ENCODE assay signal across 10 mouse cellular contexts in the genomic region with DNA sequence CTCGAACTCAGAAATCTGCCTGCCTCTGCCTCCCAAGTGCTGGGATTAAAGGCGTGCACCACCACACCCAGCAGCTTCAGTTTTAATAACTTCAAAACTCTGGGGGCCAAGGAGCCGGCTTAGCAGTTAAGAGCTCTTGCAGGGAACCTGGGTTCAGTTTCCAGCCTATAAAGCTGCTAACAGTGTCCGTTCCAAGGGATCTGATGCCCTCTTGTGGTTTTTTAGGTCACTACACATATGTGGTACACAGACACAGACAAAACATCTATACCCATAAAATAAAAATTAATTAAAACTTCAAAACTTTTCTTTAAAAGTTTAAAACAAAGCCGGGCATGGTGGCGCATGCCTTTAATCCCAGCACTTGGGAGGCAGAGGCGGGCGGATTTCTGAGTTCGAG. TPM values are rescaled to one million over a fixed set of nuclear protein-coding genes. Genes with fewer than 3 reads are reported as not detected.
DNase-seq lines count a peak whose midpoint lies in the region; ATAC-seq and TF ChIP-seq lines count a peak whose summit lies in the region.
"Had no signal": no experiment of that assay in that cellular context is flagged by ENCODE, and none has a peak within 500 bp of the region (broad histone marks: within the 10 kb centered on the region; RNA-seq: fewer than 3 reads in every experiment).

No protein-coding gene starts in this region.

- ATAC-seq in hindbrain, embryonic 14.5 days (ENCODE audit: low FRiP score), result no peak
- no peak for ATAC-seq in hindbrain, embryonic 12.5 days (ENCODE audit: low FRiP score)
- no peak for ATAC-seq in stomach, postnatal 0 days (ENCODE audit: low FRiP score, low TSS enrichment)

- 47% methylated on average over 9 of the region's 9 CpGs for WGBS in hindbrain, embryonic 14.5 days
- 49% methylated on average over 9 of the region's 9 CpGs for WGBS in hindbrain, embryonic 12.5 days
- WGBS in large intestine, adult 2 months, result 51% methylated on average over 9 of the region's 9 CpGs
- WGBS in stomach, postnatal 0 days, result 48% methylated on average over 9 of the region's 9 CpGs

- peak; percentile 67 for DNase-seq in hindbrain, embryonic 14.5 days (ENCODE audit: low spot score)
- DNase-seq in 3T3-L1 (ENCODE audit: low read depth, low spot score), result peak; percentile 80
- DNase-seq in CH12.LX (ENCODE audit: extremely low read depth), result peak; percentile 58
- peak; percentile 1 for DNase-seq in large intestine, adult 2 months (ENCODE audit: low read depth, low spot score)
- DNase-seq in stomach, postnatal 0 days (ENCODE audit: low spot score), result no peak

- TF ChIP-seq RAD21 in CH12.LX (IDR thresholded peaks at IDR 0.05; ENCODE audit: low read depth, low read length), result peak; percentile 81

- in situ Hi-C loops in CH12.LX (cut with MboI; ENCODE audit: low pct_ligation_motif_present, low pct_unique_long_range_greater_than_20kb, low sequenced_read_pairs), result loop anchor here (5.0 to 25.0 kb wide), 2 partner anchors 175 to 335 kb away; no protein-coding TSS in a partner anchor

- no peak overlapping the region for H3K27ac ChIP-seq in hindbrain, embryonic 14.5 days
- no peak overlapping the region for H3K27ac ChIP-seq in hindbrain, embryonic 12.5 days
- H3K27ac ChIP-seq in CH12.LX (ENCODE audit: insufficient read depth, low read depth), result no peak overlapping the region
- no peak overlapping the region for H3K27ac ChIP-seq in cortical plate, adult 2 months (ENCODE audit: insufficient read depth, low read length)
- H3K27ac ChIP-seq in stomach, postnatal 0 days (replicated peaks), result no peak overlapping the region
- H3K27ac ChIP-seq: lung, embryonic 15.5 days; stomach, embryonic 15.5 days had no signal

- no peak overlapping the region for H3K4me3 ChIP-seq in hindbrain, embryonic 14.5 days (replicated peaks; ENCODE audit: low read length)
- H3K4me3 ChIP-seq in hindbrain, embryonic 12.5 days, result no peak overlapping the region
- H3K4me3 ChIP-seq in CH12.LX (replicated peaks in 1 of 3; ENCODE audit: low read depth in 2 of 3, low read length in 2 of 3, poor library complexity in 1 of 3), result no peak overlapping the region
- H3K4me3 ChIP-seq in cortical plate, adult 2 months (ENCODE audit: insufficient read depth, low read length), result no peak overlapping the region
- no peak overlapping the region for H3K4me3 ChIP-seq in stomach, postnatal 0 days (ENCODE audit: low read depth, low read length)
- H3K4me3 ChIP-seq: erythroblast, embryonic 14.5 days; lung, embryonic 15.5 days; stomach, embryonic 15.5 days had no signal

- TF ChIP-seq POLR2A in CH12.LX (IDR thresholded peaks at IDR 0.05; ENCODE audit: low read depth, low read length), result no peak
- TF ChIP-seq POLR2A in cortical plate, adult 2 months (IDR thresholded peaks at IDR 0.05; ENCODE audit: extremely low read depth, insufficient read depth, low read length), result no peak

- H3K9ac ChIP-seq in hindbrain, embryonic 14.5 days, result no peak overlapping the region
- no peak overlapping the region for H3K9ac ChIP-seq in hindbrain, embryonic 12.5 days
- no peak overlapping the region for H3K9ac ChIP-seq in CH12.LX (ENCODE audit: insufficient read depth, low read depth)
- no peak overlapping the region for H3K9ac ChIP-seq in stomach, postnatal 0 days (ENCODE audit: low read length)
- H3K9ac ChIP-seq: lung, embryonic 15.5 days; stomach, embryonic 15.5 days had no signal

- dilution Hi-C loops in CH12.LX (cut with MboI; ENCODE audit: extremely low pct_ligation_motif_present, extremely low pct_unique_long_range_greater_than_20kb, low sequenced_read_pairs), result no loop called here

- no peaks in the 10 kb centered on the region for H3K79me2 ChIP-seq in CH12.LX (replicated peaks; ENCODE audit: control insufficient read depth, extremely low read depth, insufficient read depth, poor library complexity, severe bottlenecking)

- no peak overlapping the region for H3K4me2 ChIP-seq in hindbrain, embryonic 14.5 days (replicated peaks)
- H3K4me2 ChIP-seq in hindbrain, embryonic 12.5 days (replicated peaks), result no peak overlapping the region
- H3K4me2 ChIP-seq in CH12.LX (ENCODE audit: insufficient read depth, low read depth, poor library complexity, severe bottlenecking), result no peak overlapping the region
- no peak overlapping the region for H3K4me2 ChIP-seq in stomach, postnatal 0 days (replicated peaks; ENCODE audit: low read depth)
- H3K4me2 ChIP-seq: lung, embryonic 15.5 days; stomach, embryonic 15.5 days had no signal

- no peak for TF ChIP-seq EP300 in CH12.LX (IDR thresholded peaks at IDR 0.05; ENCODE audit: low read length)
- TF ChIP-seq EP300 in stomach, postnatal 0 days (optimal IDR thresholded peaks at IDR 0.05), result no peak

- no peaks in the 10 kb centered on the region for H3K27me3 ChIP-seq in hindbrain, embryonic 14.5 days (ENCODE audit: control insufficient read depth, insufficient read depth, low read length)
- H3K27me3 ChIP-seq in hindbrain, embryonic 12.5 days, result no peaks in the 10 kb centered on the region; the same call in 1 of the 2 replicates
- H3K27me3 ChIP-seq in CH12.LX (replicated peaks), result peaks cover 6% of the 10 kb centered on the region
- H3K27me3 ChIP-seq in stomach, postnatal 0 days (ENCODE audit: control insufficient read depth, insufficient read depth, low read length), result no peaks in the 10 kb centered on the region
- H3K27me3 ChIP-seq: lung, embryonic 15.5 days; stomach, embryonic 15.5 days had no signal

- no peaks in the 10 kb centered on the region for H3K9me3 ChIP-seq in hindbrain, embryonic 14.5 days (ENCODE audit: control insufficient read depth, low read length)
- no peaks in the 10 kb centered on the region for H3K9me3 ChIP-seq in hindbrain, embryonic 12.5 days (replicated peaks)
- H3K9me3 ChIP-seq in CH12.LX (replicated peaks; ENCODE audit: low read length), result peaks cover 3% of the 10 kb centered on the region
- H3K9me3 ChIP-seq in stomach, postnatal 0 days (ENCODE audit: control insufficient read depth, low read length), result no peaks in the 10 kb centered on the region
- H3K9me3 ChIP-seq: lung, embryonic 15.5 days; stomach, embryonic 15.5 days had no signal

- H3K36me3 ChIP-seq in hindbrain, embryonic 14.5 days (replicated peaks; ENCODE audit: control insufficient read depth, insufficient read depth), result no peaks in the 10 kb centered on the region
- no peaks in the 10 kb centered on the region for H3K36me3 ChIP-seq in hindbrain, embryonic 12.5 days
- H3K36me3 ChIP-seq in CH12.LX (replicated peaks in 1 of 2; ENCODE audit: control insufficient read depth in 1 of 2, insufficient read depth in 1 of 2, low read length in 1 of 2), result no peaks in the 10 kb centered on the region
- no peaks in the 10 kb centered on the region for H3K36me3 ChIP-seq in stomach, postnatal 0 days (ENCODE audit: control insufficient read depth, insufficient read depth, low read length)
- H3K36me3 ChIP-seq: lung, embryonic 15.5 days; stomach, embryonic 15.5 days had no signal

- TF ChIP-seq CTCF in CH12.LX (conservative IDR thresholded peaks at IDR 0.05 in 1 of 2, IDR thresholded peaks at IDR 0.05 in 1 of 2; ENCODE audit: low read depth in 2 of 2, low read length in 2 of 2), result peak; percentile 12 to 78; a peak in 2 of 4 replicates
- peak; percentile 43; the same call in 1 of the 2 replicates for TF ChIP-seq CTCF in cortical plate, adult 2 months (IDR thresholded peaks at IDR 0.05; ENCODE audit: extremely low read depth, insufficient read depth, low read length)
- TF ChIP-seq CTCF in stomach, postnatal 0 days (IDR thresholded peaks at IDR 0.05; ENCODE audit: low read depth), result peak; percentile 72

- H3K4me1 ChIP-seq in hindbrain, embryonic 14.5 days (replicated peaks; ENCODE audit: control insufficient read depth, insufficient read depth, low read length), result no peaks in the 10 kb centered on the region
- no peaks in the 10 kb centered on the region for H3K4me1 ChIP-seq in hindbrain, embryonic 12.5 days
- H3K4me1 ChIP-seq in CH12.LX (ENCODE audit: control insufficient read depth in 1 of 2, insufficient read depth in 2 of 2), result no peaks in the 10 kb centered on the region
- H3K4me1 ChIP-seq in cortical plate, adult 2 months (ENCODE audit: control insufficient read depth, insufficient read depth, low read length), result no peaks in the 10 kb centered on the region
- H3K4me1 ChIP-seq in stomach, postnatal 0 days (replicated peaks; ENCODE audit: control insufficient read depth, insufficient read depth), result no peaks in the 10 kb centered on the region
- H3K4me1 ChIP-seq: lung, embryonic 15.5 days; stomach, embryonic 15.5 days had no signal

RNA-seq across cellular contexts. Expression of gene Nop56, which starts 27.3 kb away (rescaled TPM):
- 220 and 244 TPM in 2 replicates for polyA plus RNA-seq in hindbrain, embryonic 14.5 days (2014; fragmentation: Nextera tagmentation; extraction: Ambion mirVana)
- 262 and 300 TPM in 2 replicates for polyA plus RNA-seq in hindbrain, embryonic 12.5 days (2016; fragmentation: Nextera tagmentation; extraction: Ambion mirVana)
- total RNA-seq in CH12.LX (2012; rRNA removed) (523 and 663 TPM in 2 replicates), CH12.LX (2014; rRNA removed) (725 and 772 TPM in 2 replicates)
- 1,109 and 1,141 TPM in 2 replicates for polyA plus RNA-seq in CH12.LX (2012; ENCODE audit: insufficient read length, low read depth)
- 144 and 146 TPM in 2 replicates for polyA plus RNA-seq in cortical plate, adult 2 months (2012; rRNA removed)
- polyA plus RNA-seq in large intestine, adult 2 months (2012; rRNA removed), result 57.1 and 75.1 TPM in 2 replicates
- polyA plus RNA-seq in stomach, postnatal 0 days (2015; fragmentation: Nextera tagmentation; extraction: Ambion mirVana), result 98.2 and 104 TPM in 2 replicates

RNA-seq across cellular contexts. Expression of gene Idh3b, which starts 37.4 kb away (rescaled TPM):
- polyA plus RNA-seq in hindbrain, embryonic 14.5 days (2014; fragmentation: Nextera tagmentation; extraction: Ambion mirVana), result 184 and 194 TPM in 2 replicates
- polyA plus RNA-seq in hindbrain, embryonic 12.5 days (2016; fragmentation: Nextera tagmentation; extraction: Ambion mirVana), result 118 and 119 TPM in 2 replicates
- total RNA-seq in CH12.LX (2012; rRNA removed) (134 TPM in 2 replicates), CH12.LX (2014; rRNA removed) (160 and 179 TPM in 2 replicates)
- polyA plus RNA-seq in CH12.LX (2012; ENCODE audit: insufficient read length, low read depth), result 220 and 315 TPM in 2 replicates
- polyA plus RNA-seq in cortical plate, adult 2 months (2012; rRNA removed), result 353 and 375 TPM in 2 replicates
- polyA plus RNA-seq in large intestine, adult 2 months (2012; rRNA removed), result 224 and 301 TPM in 2 replicates
- polyA plus RNA-seq in stomach, postnatal 0 days (2015; fragmentation: Nextera tagmentation; extraction: Ambion mirVana), result 126 and 135 TPM in 2 replicates

RNA-seq across cellular contexts. Expression of gene Ebf4, which starts 48.1 kb away (rescaled TPM):
- polyA plus RNA-seq in hindbrain, embryonic 14.5 days (2014; fragmentation: Nextera tagmentation; extraction: Ambion mirVana), result 4.4 and 4.5 TPM in 2 replicates
- 3.4 TPM in 2 replicates for polyA plus RNA-seq in hindbrain, embryonic 12.5 days (2016; fragmentation: Nextera tagmentation; extraction: Ambion mirVana)
- total RNA-seq in CH12.LX (2012; rRNA removed), result 0.13 TPM in 1 of 2 replicates, not detected in the other
- not detected in 2 replicates for total RNA-seq in CH12.LX (2014; rRNA removed)
- 0.10 TPM in 1 of 2 replicates, not detected in the other for polyA plus RNA-seq in CH12.LX (2012; ENCODE audit: insufficient read length, low read depth)
- polyA plus RNA-seq in cortical plate, adult 2 months (2012; rRNA removed), result 13.0 and 16.1 TPM in 2 replicates
- 0.63 and 1.0 TPM in 2 replicates for polyA plus RNA-seq in large intestine, adult 2 months (2012; rRNA removed)
- polyA plus RNA-seq in stomach, postnatal 0 days (2015; fragmentation: Nextera tagmentation; extraction: Ambion mirVana), result 1.1 and 1.3 TPM in 2 replicates
- polyA plus RNA-seq: erythroblast, embryonic 14.5 days had no signal

RNA-seq across cellular contexts. Expression of gene Tmc2, which starts 51.9 kb away (rescaled TPM):
- not detected in 2 replicates for polyA plus RNA-seq in hindbrain, embryonic 14.5 days (2014; fragmentation: Nextera tagmentation; extraction: Ambion mirVana)
- polyA plus RNA-seq in hindbrain, embryonic 12.5 days (2016; fragmentation: Nextera tagmentation; extraction: Ambion mirVana), result not detected in 2 replicates
- total RNA-seq in CH12.LX (2012; rRNA removed) (not detected in 2 replicates), CH12.LX (2014; rRNA removed) (not detected in 2 replicates)
- polyA plus RNA-seq in CH12.LX (2012; ENCODE audit: insufficient read length, low read depth), result not detected in 2 replicates
- polyA plus RNA-seq in cortical plate, adult 2 months (2012; rRNA removed), result not detected in 2 replicates
- not detected in 2 replicates for polyA plus RNA-seq in large intestine, adult 2 months (2012; rRNA removed)
- polyA plus RNA-seq in stomach, postnatal 0 days (2015; fragmentation: Nextera tagmentation; extraction: Ambion mirVana), result 0.02 TPM in 1 of 2 replicates, not detected in the other
- polyA plus RNA-seq: erythroblast, embryonic 14.5 days; lung, embryonic 15.5 days had no signal
